Mouse (Mus musculus) right cerebral cortex, postnatal 10 days (tissue): ENCODE data around the gene Twnk.
A peak's percentile ranks its signal among the peaks of the same experiment; 100 is the strongest.

ENCODE experiments used
- DNase-seq, 2 experiments: peaks; one replicate each; pipeline ENCODE4 v3.0.0; 2021; ENCODE audit warnings: low spot score in 2 of 2

Twnk gene

GRCm38 (mm10) chr19:45002301-45002700, 3.2 kb upstream of the Twnk start:
- DNase-seq: peak in 1 of 2 experiments; percentile 27

- DNase-seq: no peak
Measured at GRCm38 (mm10) chr19:45003740-45004516, 1.5 kb upstream of the Twnk start.

DNA sequence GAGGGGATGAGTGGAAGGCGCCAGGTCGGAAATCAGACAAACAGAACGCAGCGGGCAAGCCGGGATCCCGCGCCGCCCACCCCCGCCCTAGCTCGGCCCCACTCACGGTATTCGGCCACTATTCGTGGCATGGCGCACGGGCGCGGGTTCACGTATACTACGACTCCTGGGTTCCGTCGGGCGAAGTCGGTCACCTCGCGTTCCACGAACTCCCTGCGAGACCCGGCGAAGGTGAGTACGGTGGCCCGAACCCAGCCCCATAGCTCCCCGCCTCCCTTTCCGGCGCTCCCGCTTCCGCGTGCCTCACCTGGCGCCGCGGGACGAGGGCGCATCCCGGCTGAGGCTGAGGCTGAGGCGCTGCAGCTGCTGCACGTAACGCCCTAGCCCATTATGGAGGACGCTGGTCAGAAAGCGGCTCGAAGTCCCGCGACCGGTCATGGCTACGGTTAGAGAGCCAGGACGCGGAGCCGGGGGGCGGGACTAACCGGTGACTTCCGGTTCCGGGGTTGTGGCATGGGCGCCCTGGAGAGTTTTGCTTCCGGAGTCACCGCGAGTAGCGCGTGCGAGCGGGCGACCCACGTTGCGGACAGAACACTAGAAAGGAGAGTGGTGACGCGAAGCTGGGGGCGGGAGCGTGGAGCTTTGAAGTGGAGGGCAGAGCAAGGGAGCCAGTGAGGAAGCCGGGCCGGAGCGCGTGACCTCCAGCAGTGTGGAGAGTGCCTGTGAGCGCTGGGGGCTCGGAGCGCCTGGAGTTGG, 672 bp downstream of the Twnk start, which contains the start of gene Mrpl43:
TSS of gene Mrpl43 (minus strand) at position 486 of the 756 bp plus-strand sequence.
- peak; percentile 97 to 98 for DNase-seq

- no peak for DNase-seq
Measured at GRCm38 (mm10) chr19:45007021-45007420, 1.6 kb downstream of the Twnk start.

DNA sequence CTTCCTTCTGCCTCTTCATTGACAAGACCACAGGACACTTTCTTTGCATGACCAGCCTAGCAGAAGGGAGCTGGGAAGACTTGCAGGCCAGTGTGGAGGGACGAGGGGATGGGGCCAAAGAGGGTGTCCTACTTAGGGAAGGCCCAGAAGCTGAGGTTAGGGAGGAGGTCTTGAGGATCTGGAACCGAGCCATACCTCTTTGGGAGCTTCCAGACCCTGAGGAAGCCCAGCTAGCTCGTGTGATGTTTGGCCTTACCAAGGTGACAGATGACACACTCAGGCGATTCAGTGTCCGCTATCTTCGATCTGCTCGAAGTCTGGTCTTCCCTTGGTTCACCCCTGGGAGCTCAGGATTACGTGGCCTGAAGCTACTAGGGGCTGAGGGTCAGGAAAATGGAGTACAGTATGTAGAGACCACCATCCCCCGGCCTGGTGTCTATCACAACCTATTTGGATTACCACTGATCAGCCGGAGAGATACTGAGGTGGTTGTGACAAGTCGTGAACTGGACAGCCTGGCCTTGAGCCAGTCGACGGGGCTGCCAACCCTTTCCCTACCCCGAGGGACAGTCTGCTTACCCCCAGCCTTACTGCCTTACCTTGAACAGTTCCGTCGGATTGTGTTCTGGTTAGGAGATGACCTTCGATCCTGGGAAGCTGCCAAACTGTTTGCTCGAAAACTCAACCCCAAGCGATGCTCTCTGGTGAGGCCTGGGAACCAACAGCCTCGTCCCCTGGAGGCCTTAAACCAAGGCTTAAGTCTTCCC, 2.1 kb downstream of the Twnk start:
- no peak for DNase-seq

DNA sequence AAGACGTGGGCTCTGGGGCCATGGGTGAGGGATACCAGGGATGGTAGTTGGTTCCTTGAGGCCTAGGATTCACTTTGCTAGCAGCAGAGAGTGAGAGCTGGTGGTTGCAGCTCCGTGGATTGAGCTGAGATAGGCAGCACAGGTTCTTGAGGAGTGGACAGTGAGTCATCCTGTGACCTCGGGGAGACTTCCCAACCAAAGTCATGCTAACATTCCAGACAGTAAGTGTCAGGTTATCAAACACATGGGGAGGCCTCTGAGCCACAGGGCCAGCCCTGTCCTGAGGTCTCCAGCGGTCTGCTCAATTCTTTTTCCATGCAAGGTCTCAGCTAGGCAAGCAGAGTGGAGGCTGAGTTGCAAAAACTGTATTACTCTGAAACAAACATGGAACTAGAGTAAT, 5.2 kb downstream of the Twnk start:
- DNase-seq: no peak

DNA sequence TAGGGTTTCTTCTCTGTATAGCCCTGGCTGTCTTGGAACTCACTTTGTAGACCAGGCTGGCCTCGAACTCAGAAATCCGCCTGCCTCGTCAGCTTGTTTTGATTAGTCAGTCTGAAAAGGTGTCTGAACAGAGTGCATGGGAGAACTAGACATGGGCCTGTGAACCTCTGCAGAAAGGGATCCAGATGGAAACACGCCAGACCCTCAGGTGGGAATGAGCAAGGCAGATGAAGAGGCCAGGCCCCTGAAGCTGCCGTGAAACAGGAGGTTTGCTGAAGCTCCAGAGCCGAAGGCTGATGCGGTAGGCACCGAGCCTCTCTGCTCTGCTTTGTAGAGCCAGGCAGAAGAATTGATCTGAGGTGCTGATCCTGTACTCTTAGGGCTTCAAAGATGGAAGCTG, 6.8 kb downstream of the Twnk start:
- DNase-seq: no peak

GRCm38 (mm10) chr19:45012636-45013035, 7.2 kb downstream of the Twnk start:
- DNase-seq: no peak

- no peak for DNase-seq
Measured at GRCm38 (mm10) chr19:45013581-45014225, 8.2 kb downstream of the Twnk start.

- no peak for DNase-seq
Measured at GRCm38 (mm10) chr19:45014335-45014971, 9.0 kb downstream of the Twnk start, which contains the start of gene Lzts2. Gene Lzts2, plus strand, starts transcription at chr19:45014414.

DNA sequence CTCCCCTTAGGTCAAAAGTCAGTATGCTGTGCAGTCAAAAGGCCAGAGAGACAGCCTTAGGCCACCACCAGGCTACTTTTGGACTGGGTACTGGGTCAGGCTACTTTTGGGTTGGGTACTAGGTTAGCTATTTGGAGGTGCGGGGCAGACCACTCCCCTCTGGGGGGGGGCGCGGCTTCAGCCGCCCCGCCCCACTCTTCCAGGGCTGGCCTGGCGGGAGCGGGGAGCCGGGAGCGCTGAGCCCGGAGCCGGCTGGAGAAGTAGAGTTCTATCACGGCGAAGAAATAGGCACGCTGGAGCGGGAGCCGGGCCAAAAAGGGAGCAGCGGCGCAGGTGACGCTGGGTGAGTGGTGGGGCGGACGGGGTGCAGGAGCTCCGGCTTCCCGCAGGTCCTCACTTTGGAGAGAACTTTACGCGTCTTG, 9.5 kb downstream of the Twnk start:
- DNase-seq: no peak

GRCm38 (mm10) chr19:45015518-45016281, 10.2 kb downstream of the Twnk start:
- DNase-seq: peak in 1 of 2 experiments; percentile 64

DNA sequence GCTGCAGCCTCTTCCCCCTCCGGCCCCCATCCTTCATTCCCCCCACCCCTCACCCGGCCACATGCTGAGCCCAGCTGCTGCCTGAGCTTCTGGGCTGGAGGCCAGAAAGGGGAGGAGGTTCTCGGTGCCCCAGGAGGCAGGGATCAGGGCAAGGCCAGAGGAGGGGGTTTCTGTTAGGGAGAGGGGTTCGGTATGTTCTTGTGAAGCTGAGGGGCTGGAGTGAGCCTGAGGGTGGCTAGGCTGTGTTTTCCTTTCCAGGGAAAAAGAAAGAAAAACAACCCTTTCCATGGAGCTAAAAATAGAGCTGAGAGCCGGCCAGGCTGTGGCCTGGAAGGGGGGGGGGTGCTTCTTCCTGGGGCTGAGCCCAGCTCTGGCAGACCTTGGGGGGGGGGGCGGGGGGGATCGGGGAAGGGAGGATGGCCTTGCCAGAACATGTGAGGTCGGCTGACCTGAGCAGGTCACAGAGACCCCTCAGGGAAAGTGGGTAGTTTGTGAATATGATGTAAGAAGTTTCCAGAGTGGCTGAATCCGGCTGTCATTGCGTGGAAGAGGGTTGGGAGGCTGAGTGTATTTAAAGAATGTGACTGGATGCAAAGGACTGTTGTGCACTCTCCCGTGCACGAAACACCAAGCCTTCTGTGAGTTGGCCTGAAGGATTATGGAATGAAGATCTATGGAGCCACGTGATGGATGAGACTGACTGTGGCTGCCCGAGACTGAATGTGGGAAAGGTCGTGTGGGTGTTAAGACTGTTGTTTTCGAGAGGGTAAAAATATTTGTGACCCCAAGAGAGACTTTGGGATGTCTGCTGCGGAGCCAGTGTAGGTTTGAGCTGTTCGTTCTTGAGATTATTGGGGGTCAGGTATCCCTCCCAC, 11.1 kb downstream of the Twnk start:
- DNase-seq: peak; percentile 83 to 85

DNA sequence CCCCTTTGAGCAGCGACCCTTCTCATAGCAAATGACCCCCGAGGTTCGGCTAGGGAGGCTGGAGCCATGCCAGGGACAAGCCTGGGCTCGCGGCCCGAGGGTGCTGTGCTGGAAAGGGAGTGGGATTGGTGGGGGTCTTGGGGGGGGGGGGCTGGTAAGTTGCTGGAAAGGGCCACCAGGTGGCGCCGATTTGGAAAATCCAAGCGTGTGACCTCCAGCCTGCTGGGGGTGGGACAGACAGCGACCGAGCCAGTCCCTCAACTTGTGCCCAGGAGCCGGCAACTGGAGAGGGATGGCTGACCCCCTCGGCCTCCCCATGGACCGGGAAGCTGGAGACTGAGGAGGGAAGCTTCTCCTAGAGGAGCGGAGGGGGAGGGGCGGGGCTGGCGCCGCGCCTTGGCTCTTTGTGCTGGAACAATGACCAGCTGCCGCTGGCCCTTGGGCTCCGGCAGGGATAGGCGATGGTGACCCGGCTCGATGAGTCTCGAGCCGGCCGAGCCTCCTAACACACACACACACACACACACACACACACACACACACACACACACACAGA, 11.8 kb downstream of the Twnk start:
- peak; percentile 86 to 89 for DNase-seq

DNA sequence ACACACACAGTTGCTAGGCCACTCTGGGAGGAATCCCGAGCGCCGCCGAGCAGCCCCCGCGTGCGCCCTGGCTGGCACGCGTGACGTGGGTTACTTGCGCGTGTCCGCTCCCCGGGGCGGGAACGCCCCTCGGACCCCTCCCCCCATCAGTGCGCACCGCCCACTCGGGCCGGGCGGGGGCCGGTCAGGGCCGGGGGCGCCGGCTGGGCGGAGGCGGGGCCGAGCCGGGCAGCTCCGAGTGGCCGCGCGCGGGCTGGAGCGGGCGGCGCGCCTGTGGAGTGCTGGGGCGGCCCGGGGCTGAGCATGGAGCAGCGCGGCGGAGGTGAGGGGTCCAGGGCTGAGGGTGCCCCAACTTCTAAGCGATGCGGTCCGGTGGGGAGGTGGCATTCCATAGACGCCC, 12.4 kb downstream of the Twnk start:
- peak; percentile 88 for DNase-seq

- peak in 1 of 2 experiments; percentile 61 for DNase-seq
Measured at GRCm38 (mm10) chr19:45018351-45018831, 12.9 kb downstream of the Twnk start.

DNA sequence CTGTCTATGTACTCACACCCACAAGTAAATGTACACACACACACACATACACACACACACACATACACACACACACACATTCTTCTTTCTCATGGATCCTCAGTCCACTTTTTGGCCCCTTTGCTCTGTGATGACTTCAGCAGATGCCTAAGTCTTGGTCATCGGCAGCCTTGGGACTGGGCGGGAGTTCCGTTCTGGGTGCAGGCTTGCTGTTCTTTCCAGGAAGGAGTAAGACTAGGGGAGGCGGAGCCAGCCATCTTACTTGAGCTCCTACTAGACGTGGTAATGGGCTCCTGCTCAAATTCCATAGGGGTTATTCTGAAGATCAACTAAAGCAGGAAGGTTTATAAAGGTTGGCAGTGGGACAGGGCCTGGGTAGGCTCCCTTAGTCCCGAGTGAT, 14.9 kb downstream of the Twnk start:
- DNase-seq: no peak

- no peak for DNase-seq
Measured at GRCm38 (mm10) chr19:45021362-45021761, 15.9 kb downstream of the Twnk start.

DNA sequence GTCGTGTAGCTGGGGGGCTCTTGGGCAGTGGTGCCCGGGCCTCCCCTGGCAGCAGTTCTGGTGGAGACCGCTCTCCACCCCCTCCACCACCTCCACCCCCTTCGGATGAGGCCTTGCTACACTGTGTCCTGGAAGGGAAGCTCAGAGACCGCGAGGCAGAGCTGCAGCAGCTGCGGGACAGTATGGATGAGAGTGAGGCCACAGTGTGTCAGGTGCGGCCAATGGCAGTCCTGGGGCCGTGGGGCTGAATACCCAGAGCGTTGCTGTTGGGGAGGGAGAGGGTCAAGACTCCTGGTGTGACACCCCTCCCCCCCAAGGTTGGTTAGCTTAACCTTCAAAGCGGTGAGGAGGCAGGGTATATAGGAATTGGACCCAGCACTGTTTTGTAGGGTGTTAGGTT, 18.5 kb downstream of the Twnk start:
- DNase-seq: no peak
